Mouse (Mus musculus) right cerebral cortex, postnatal 25 days (tissue): Measurements from ENCODE around the gene Npr2.

Experiments
- DNase-seq: peaks from one replicate; pipeline ENCODE4 v3.0.0; 2022

Npr2 gene

GRCm38 (mm10) chr4:43673703-43674102 is 42.0 kb downstream of the Npr2 start:
- DNase-seq = no peak

DNA sequence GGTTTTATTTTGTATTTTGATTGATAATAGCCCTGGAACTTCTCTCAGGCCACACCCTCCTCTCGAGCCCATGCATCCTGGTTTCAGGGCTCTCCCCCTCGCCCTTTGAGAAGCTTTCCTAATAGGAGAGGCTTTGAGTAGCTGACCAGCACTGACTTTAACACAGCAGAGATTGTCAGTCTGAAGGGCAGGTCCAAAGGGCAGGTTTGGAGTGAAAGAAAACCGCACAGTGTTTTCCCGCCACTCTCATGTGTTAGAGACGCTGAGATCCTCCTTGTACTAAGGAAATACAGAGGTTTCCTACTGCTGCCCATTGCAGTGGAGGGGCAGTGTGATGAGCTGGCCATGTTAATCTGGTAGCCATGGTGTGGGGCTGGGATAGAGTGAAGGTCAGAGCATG is 43.2 kb downstream of the Npr2 start:
- no peak for DNase-seq

DNA sequence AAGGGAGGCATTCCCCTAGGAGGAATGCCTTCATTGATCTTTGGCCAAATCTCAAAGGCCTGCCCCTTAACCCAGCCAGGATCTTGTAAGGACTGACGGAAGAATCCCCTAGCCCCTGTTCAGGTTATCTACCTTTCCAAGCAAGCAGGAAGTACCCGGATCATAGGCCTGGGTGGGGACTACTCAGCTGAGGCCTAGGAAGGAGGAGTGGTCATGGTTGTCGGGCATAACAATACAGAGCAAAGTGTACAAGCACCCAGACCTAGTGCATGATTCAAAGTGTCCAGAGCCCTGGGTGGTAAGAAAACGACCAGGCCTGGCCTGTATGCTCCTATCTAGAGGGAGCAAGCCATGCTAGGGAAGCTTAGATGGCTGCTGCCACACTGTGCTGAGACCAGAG is 43.9 kb downstream of the Npr2 start:
- DNase-seq = no peak

- DNase-seq = no peak
These were observed 46.8 kb downstream of the Npr2 start for GRCm38 (mm10) chr4:43678541-43678940.

- DNase-seq = no peak
These were observed 47.8 kb downstream of the Npr2 start for GRCm38 (mm10) chr4:43679416-43680043.

GRCm38 (mm10) chr4:43690021-43690420 is 58.3 kb downstream of the Npr2 start:
- DNase-seq = no peak

- no peak for DNase-seq
These were observed 59.3 kb downstream of the Npr2 start for GRCm38 (mm10) chr4:43691026-43691425.

- no peak for DNase-seq
These were observed 62.1 kb downstream of the Npr2 start for GRCm38 (mm10) chr4:43693806-43694241.

- no peak for DNase-seq
These were observed 62.9 kb downstream of the Npr2 start for GRCm38 (mm10) chr4:43694439-43695248.

DNA sequence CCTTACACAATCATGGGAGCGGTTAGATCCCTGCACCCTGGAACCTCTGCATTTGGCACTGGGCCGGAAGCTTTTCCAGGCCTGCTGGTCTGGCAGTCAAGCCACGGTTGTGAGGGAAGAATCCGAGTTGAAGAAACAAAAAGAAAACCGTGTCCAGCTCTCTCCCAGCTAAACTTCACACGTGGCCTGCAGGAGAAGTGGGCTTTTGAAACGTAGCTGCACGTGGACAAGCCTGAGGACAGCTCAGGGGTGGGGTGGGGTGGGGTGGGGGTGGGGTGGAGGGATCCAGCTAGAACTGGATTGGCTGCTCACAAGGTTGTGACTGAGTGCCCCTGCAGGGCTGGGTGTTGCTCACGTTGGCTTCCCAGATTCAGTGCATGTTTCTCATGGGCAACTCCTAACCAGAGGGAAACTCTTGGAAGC is 63.5 kb downstream of the Npr2 start:
- no peak for DNase-seq

DNA sequence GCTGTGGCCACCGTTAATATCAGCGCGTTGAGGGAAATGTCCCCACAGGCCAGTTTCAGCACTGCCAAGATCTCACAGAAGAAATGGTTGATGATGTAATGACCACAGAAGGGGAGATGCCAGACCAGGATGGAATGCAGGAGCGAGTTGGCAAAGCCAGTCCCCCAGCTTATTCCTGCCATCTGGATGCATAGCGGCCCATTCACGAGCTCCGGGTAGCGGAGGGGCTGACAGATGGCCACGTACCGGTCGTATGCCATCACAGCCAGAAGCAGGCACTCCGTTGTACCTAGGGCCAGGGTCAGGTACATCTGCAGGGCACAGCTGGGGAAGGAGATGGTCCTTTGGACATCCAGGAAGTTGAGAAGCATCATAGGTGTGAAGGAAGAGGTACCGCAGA is 64.8 kb downstream of the Npr2 start:
- no peak for DNase-seq

GRCm38 (mm10) chr4:43700707-43701106 is 69.0 kb downstream of the Npr2 start, which contains the start of gene Olfr70:
Gene Olfr70 (minus strand): TSS chr4:43700807.
- no peak for DNase-seq
